Comparison of ENCODE assay signal across 10 mouse cellular contexts in the genomic region with DNA sequence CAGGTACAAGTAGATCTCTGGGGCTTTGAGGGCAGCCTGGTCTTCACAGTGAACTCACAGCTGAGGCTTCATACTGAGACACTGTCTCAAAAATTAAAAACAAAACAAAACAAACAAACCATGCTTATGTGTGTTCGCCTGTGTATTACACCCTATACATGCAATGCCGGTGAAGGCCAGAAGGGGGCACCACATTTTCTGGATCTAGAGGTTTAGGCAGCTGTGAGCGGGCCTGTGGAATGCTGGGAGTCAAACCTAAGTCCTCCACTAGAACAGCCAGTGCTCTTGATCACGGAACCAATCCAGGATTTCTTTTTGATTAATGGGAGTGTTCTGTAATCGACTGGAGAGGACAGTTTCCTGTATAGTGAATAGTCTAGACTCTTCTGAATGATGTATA. TPM values are rescaled to one million over a fixed set of nuclear protein-coding genes. Genes with fewer than 3 reads are reported as not detected.
A peak's percentile ranks its signal among the peaks of the same experiment; 100 is the strongest.
DNase-seq lines count a peak whose midpoint lies in the region; ATAC-seq and TF ChIP-seq lines count a peak whose summit lies in the region.
"Had no signal": no experiment of that assay in that cellular context is flagged by ENCODE, and none has a peak within 500 bp of the region (broad histone marks: within the 10 kb centered on the region; RNA-seq: fewer than 3 reads in every experiment).

No protein-coding gene starts in this region.

- H3K27me3 ChIP-seq in lung, postnatal 0 days (replicated peaks; ENCODE audit: insufficient read depth, low read length): no peaks in the 10 kb centered on the region
- H3K27me3 ChIP-seq: limb, embryonic 15.5 days had no signal

- no peak overlapping the region for H3K4me2 ChIP-seq in lung, postnatal 0 days (replicated peaks; ENCODE audit: low read depth, low read length)
- H3K4me2 ChIP-seq: heart, embryonic 13.5 days; limb, embryonic 15.5 days had no signal

- no peaks in the 10 kb centered on the region for H3K9me3 ChIP-seq in lung, postnatal 0 days (ENCODE audit: low read length)
- H3K9me3 ChIP-seq in ES-E14 (ENCODE audit: control insufficient read depth, insufficient read depth, low read depth, low read length): no peaks in the 10 kb centered on the region
- H3K9me3 ChIP-seq: heart, embryonic 13.5 days; limb, embryonic 15.5 days had no signal

- ATAC-seq in lung, postnatal 0 days: no peak
- ATAC-seq in cerebellum, adult (ENCODE audit: insufficient number of reproducible peaks, low FRiP score, low TSS enrichment): no peak

- TF ChIP-seq EP300 in lung, postnatal 0 days (IDR thresholded peaks at IDR 0.05): no peak

- no peak for DNase-seq in lung, postnatal 0 days (ENCODE audit: low spot score)
- no peak for DNase-seq in lung, postnatal 4 days
- DNase-seq in ES-E14 (ENCODE audit: low read depth, low spot score): peak; percentile 87
- peak; percentile 55 for DNase-seq in embryo, embryonic 10.5 days (ENCODE audit: low spot score)
- DNase-seq in retina, embryonic 14.5 days (ENCODE audit: low spot score): peak; percentile 53
- no peak for DNase-seq in adrenal gland, adult 8-10 months
- DNase-seq: kidney, postnatal 10 days had no signal

- H3K9ac ChIP-seq in lung, postnatal 0 days (replicated peaks; ENCODE audit: low read depth): no peak overlapping the region
- H3K9ac ChIP-seq in ES-E14 (ENCODE audit: insufficient read depth, low read depth, low read length, poor library complexity, severe bottlenecking): no peak overlapping the region; the same call in 1 of the 2 replicates
- H3K9ac ChIP-seq: heart, embryonic 13.5 days; limb, embryonic 15.5 days had no signal

- peak; percentile 61 for TF ChIP-seq CTCF in lung, postnatal 0 days (IDR thresholded peaks at IDR 0.05)

- H3K27ac ChIP-seq in lung, postnatal 0 days (ENCODE audit: low read length): no peak overlapping the region
- H3K27ac ChIP-seq in ES-E14 (ENCODE audit: insufficient read depth, low read depth, low read length, poor library complexity, severe bottlenecking): no peak overlapping the region
- H3K27ac ChIP-seq: heart, embryonic 13.5 days; limb, embryonic 15.5 days had no signal

- 50% methylated on average over 5 of the region's 5 CpGs for WGBS in lung, postnatal 0 days

- in situ Hi-C loops in ES-E14 (cut with MboI; ENCODE audit: low sequenced_read_pairs in 2 of 2, unreplicated experiment in 2 of 2): no loop called here

- no peaks in the 10 kb centered on the region for H3K4me1 ChIP-seq in lung, postnatal 0 days (ENCODE audit: insufficient read depth, low read depth, low read length)
- peaks cover 2 to 3% of the 10 kb centered on the region in 2 experiments; a peak in 2 of 4 replicates for H3K4me1 ChIP-seq in ES-E14 (ENCODE audit: control insufficient read depth in 2 of 2, insufficient read depth in 2 of 2, low read length in 2 of 2, poor library complexity in 1 of 2)
- H3K4me1 ChIP-seq: limb, embryonic 15.5 days had no signal

- no peak overlapping the region for H3K4me3 ChIP-seq in lung, postnatal 0 days (ENCODE audit: low read depth, low read length)
- H3K4me3 ChIP-seq in ES-E14 (ENCODE audit: insufficient read depth in 1 of 2, low read depth in 1 of 2, low read length in 2 of 2, poor library complexity in 1 of 2, severe bottlenecking in 1 of 2): no peak overlapping the region
- H3K4me3 ChIP-seq: heart, embryonic 13.5 days; limb, embryonic 15.5 days had no signal

- no peaks in the 10 kb centered on the region for H3K36me3 ChIP-seq in lung, postnatal 0 days (ENCODE audit: insufficient read depth, low read length)
- H3K36me3 ChIP-seq in ES-E14 (ENCODE audit: control insufficient read depth, insufficient read depth, low read length, poor library complexity, severe bottlenecking): no peaks in the 10 kb centered on the region
- H3K36me3 ChIP-seq: heart, embryonic 13.5 days; limb, embryonic 15.5 days had no signal

TF ChIP-seq in ES-E14, 5 proteins besides CTCF, POLR2A, EP300 and RAD21:
- no peak for TF ChIP-seq ZC3H11A (IDR thresholded peaks at IDR 0.05; ENCODE audit: borderline replicate concordance, low read depth, low read length)
- peak; percentile 59; the same call in 1 of the 2 replicates for TF ChIP-seq ZNF384 (IDR thresholded peaks at IDR 0.05; ENCODE audit: low read depth, low read length)
- TF ChIP-seq HCFC1 (IDR thresholded peaks at IDR 0.05; ENCODE audit: borderline replicate concordance, insufficient read depth, low read length): no peak

RNA-seq across cellular contexts. Expression of gene Tnfrsf9, which starts 11.6 kb away (rescaled TPM):
- 1.1 and 4.4 TPM in 2 replicates for polyA plus RNA-seq in lung, postnatal 0 days (2015; fragmentation: Nextera tagmentation; extraction: Ambion mirVana)
- 0.27 and 0.42 TPM in 2 replicates for total RNA-seq in ES-E14 (2012; rRNA removed)
- under 1 TPM in 3 of 4 experiments, not detected in 1; 0.27 to 0.43 (median 0.28) TPM for total RNA-seq in adrenal gland, adult 8-10 months (2022)

RNA-seq across cellular contexts. Expression of gene Park7, which starts 11.7 kb away (rescaled TPM):
- 229 and 241 TPM in 2 replicates for polyA plus RNA-seq in lung, postnatal 0 days (2015; fragmentation: Nextera tagmentation; extraction: Ambion mirVana)
- 308 and 393 TPM in 2 replicates for total RNA-seq in ES-E14 (2012; rRNA removed)
- 100 to 1,000 TPM; 239 to 338 (median 269) TPM for total RNA-seq in adrenal gland, adult 8-10 months (2022)

Comparison
In these comparisons a context has a peak if more than half of its experiments do, and no peak if none do; other contexts are left out.
1. DNase-seq: peak in ES-E14 (single experiment), embryo, embryonic 10.5 days (single experiment) and retina, embryonic 14.5 days (single experiment); none in lung, postnatal 0 days (single experiment), lung, postnatal 4 days (0 of 2) and adrenal gland, adult 8-10 months (single experiment).